Mouse (Mus musculus): ENCODE measurements around the gene Fzd10. TPM values are rescaled to one million over a fixed set of nuclear protein-coding genes. Genes with fewer than 3 reads are reported as not detected.

Gene Fzd10
- polyA plus RNA-seq, 1 experiment from 2014 or later, result 21.6 TPM

- Histone ChIP-seq H3K9ac (ENCODE audit: low read length) (no peak overlapping the region), H3K4me2 (ENCODE audit: low read depth) (no peak overlapping the region), H3K4me3 (ENCODE audit: low read depth, low read length) (no peak overlapping the region), H3K9me3 (ENCODE audit: control insufficient read depth, low read length) (no peaks in the 10 kb centered on the region), H3K27me3 (ENCODE audit: control insufficient read depth, insufficient read depth, low read length) (no peaks in the 10 kb centered on the region), H3K4me1 (ENCODE audit: control insufficient read depth, insufficient read depth, low read length) (peaks cover 8% of the 10 kb centered on the region; the same call in 1 of the 2 replicates), H3K27ac (ENCODE audit: low read depth, low read length) (no peak overlapping the region), H3K36me3 (ENCODE audit: control insufficient read depth, insufficient read depth, low read length) (no peaks in the 10 kb centered on the region)
- ATAC-seq (ENCODE audit: insufficient read depth, low FRiP score, low TSS enrichment) (no peak), DNase-seq (ENCODE audit: low spot score) (no peak)
- WGBS, result 74% methylated on average over 8 of the region's 8 CpGs
These were observed 28.9 kb upstream of the Fzd10 start for GRCm38 (mm10) chr5:128571706-128572105.

GRCm38 (mm10) chr5:128575997-128576579 lies 24.6 kb upstream of the Fzd10 start:
- 78% methylated on average over 9 of the region's 9 CpGs for WGBS
- Histone ChIP-seq H3K36me3 (ENCODE audit: control insufficient read depth, insufficient read depth, low read length) (no peaks in the 10 kb centered on the region), H3K4me2 (ENCODE audit: low read depth) (no peak overlapping the region), H3K4me3 (ENCODE audit: low read depth, low read length) (no peak overlapping the region), H3K4me1 (ENCODE audit: control insufficient read depth, insufficient read depth, low read length) (0 out of 2 replicates have a peak, but pooled peaks cover under 1% of the 10 kb centered on the region), H3K27me3 (ENCODE audit: control insufficient read depth, insufficient read depth, low read length) (no peaks in the 10 kb centered on the region), H3K9ac (ENCODE audit: low read length) (no peak overlapping the region), H3K27ac (ENCODE audit: low read depth, low read length) (no peak overlapping the region), H3K9me3 (ENCODE audit: control insufficient read depth, low read length) (no peaks in the 10 kb centered on the region)
- no peak for ATAC-seq (ENCODE audit: insufficient read depth, low FRiP score, low TSS enrichment)
- no peak for DNase-seq (ENCODE audit: low spot score)

DNA sequence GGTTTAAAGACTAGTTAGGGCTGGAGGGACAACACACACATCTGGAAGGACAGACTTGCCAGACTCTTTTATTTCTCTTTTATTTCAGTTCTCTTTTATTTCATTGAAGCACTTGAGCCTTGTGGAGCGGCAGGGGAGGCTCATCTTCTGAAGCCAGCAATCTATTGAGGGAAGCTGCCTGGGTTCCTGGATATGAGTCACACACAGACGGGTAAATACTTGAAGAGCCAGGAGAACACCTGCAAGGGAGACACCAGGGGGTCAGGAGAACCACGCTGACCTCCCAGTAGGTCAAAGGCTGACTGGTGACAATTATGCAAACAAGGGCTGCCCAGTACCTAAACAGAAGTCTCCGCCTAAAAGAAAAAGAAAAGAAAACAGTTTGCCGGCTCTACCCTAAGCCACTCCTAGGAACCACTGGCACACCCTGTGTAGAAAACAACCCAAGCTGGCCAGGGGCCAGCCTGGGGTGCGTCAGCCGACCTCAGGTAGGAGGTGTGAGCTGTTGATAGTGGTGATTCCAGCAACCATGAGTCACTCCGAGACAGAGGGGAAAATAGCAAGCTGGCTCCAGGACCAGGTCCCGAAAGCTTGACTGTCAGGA lies 21.5 kb upstream of the Fzd10 start:
- peaks cover 11% of the 10 kb centered on the region for H3K4me1 ChIP-seq (ENCODE audit: control insufficient read depth, insufficient read depth, low read length)
- no peak overlapping the region for H3K9ac ChIP-seq (ENCODE audit: low read length)

GRCm38 (mm10) chr5:128580931-128581330 lies 19.7 kb upstream of the Fzd10 start:
- ATAC-seq (ENCODE audit: insufficient read depth, low FRiP score, low TSS enrichment) (no peak), DNase-seq (ENCODE audit: low spot score) (no peak)
- Histone ChIP-seq H3K4me3 (ENCODE audit: low read depth, low read length) (no peak overlapping the region), H3K9me3 (ENCODE audit: control insufficient read depth, low read length) (no peaks in the 10 kb centered on the region), H3K27me3 (ENCODE audit: control insufficient read depth, insufficient read depth, low read length) (no peaks in the 10 kb centered on the region), H3K4me2 (ENCODE audit: low read depth) (no peak overlapping the region), H3K27ac (ENCODE audit: low read depth, low read length) (no peak overlapping the region), H3K9ac (ENCODE audit: low read length) (no peak overlapping the region), H3K4me1 (ENCODE audit: control insufficient read depth, insufficient read depth, low read length) (peaks cover 11% of the 10 kb centered on the region), H3K36me3 (ENCODE audit: control insufficient read depth, insufficient read depth, low read length) (no peaks in the 10 kb centered on the region)
- 60% methylated on average over 4 of the region's 4 CpGs for WGBS

More for the DNA sequence above, 21.5 kb upstream of the Fzd10 start:
- Histone ChIP-seq H3K27me3 (ENCODE audit: control insufficient read depth, insufficient read depth, low read length) (no peaks in the 10 kb centered on the region), H3K36me3 (ENCODE audit: control insufficient read depth, insufficient read depth, low read length) (no peaks in the 10 kb centered on the region), H3K4me2 (ENCODE audit: low read depth) (no peak overlapping the region), H3K27ac (ENCODE audit: low read depth, low read length) (no peak overlapping the region), H3K9me3 (ENCODE audit: control insufficient read depth, low read length) (no peaks in the 10 kb centered on the region), H3K4me3 (ENCODE audit: low read depth, low read length) (no peak overlapping the region)
- 34% methylated on average over 9 of the region's 9 CpGs for WGBS
- ATAC-seq (ENCODE audit: insufficient read depth, low FRiP score, low TSS enrichment) (no peak), DNase-seq (ENCODE audit: low spot score) (no peak)

DNA sequence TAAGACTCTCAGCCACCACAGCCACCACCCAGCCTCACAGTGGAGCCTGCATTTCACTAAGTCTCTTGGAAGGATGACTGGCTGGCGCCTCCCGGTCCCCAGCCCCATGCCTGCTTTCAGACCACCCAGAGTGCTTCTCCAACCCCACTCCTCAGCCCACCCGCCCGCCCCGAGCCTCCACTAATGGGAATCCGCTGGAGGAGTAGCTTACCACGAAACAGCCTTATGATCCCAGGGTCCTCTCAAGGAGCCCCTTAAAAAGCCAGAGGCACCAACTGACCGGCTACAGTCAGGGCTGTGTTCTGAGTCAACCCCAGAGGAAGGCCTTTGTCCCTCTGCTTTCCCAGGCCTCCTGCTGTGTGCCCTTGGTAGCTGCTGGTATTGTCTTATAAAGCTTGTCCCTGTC lies 19.1 kb upstream of the Fzd10 start:
- DNase-seq (ENCODE audit: low spot score) (no peak), ATAC-seq (ENCODE audit: insufficient read depth, low FRiP score, low TSS enrichment) (no peak; the same call in 1 of the 2 replicates)
- peaks cover 11% of the 10 kb centered on the region for H3K4me1 ChIP-seq (ENCODE audit: control insufficient read depth, insufficient read depth, low read length)
- no peaks in the 10 kb centered on the region for H3K36me3 ChIP-seq (ENCODE audit: control insufficient read depth, insufficient read depth, low read length)
- H3K27ac ChIP-seq (ENCODE audit: low read depth, low read length), result no peak overlapping the region
- 8% methylated on average over 8 of the region's 8 CpGs for WGBS
- peak overlapping the region; percentile 14; the same call in 1 of the 2 replicates for H3K9ac ChIP-seq (ENCODE audit: low read length)
- no peaks in the 10 kb centered on the region for H3K27me3 ChIP-seq (ENCODE audit: control insufficient read depth, insufficient read depth, low read length)
- H3K4me2 ChIP-seq (ENCODE audit: low read depth), result no peak overlapping the region
- H3K4me3 ChIP-seq (ENCODE audit: low read depth, low read length), result no peak overlapping the region
- no peaks in the 10 kb centered on the region for H3K9me3 ChIP-seq (ENCODE audit: control insufficient read depth, low read length)

DNA sequence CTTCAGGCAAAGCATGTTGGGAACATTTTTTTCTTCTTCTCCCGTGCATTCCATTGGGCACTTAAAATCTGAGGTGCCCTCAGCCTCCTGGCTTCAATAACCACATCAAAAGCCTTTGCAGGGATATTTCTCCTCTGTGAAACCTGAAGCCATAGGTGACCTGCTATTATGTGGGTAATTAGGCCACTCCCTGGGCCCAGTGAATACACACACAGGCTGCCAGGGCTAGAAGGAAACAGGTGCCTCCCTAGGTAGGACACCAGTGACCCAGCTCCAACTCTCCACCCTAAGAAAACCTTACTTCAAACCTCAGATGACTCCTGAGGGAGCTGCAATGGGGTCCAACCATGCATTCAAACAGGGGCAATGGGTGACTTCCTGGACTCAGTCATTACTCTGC lies 11.4 kb upstream of the Fzd10 start:
- WGBS, result 68% methylated on average over 1 of the region's 1 CpGs
- no peak for ATAC-seq (ENCODE audit: insufficient read depth, low FRiP score, low TSS enrichment)

GRCm38 (mm10) chr5:128593446-128593845 lies 7.2 kb upstream of the Fzd10 start:
- Histone ChIP-seq H3K27ac (ENCODE audit: low read depth, low read length) (no peak overlapping the region), H3K4me1 (ENCODE audit: control insufficient read depth, insufficient read depth, low read length) (peaks cover 25% of the 10 kb centered on the region), H3K27me3 (ENCODE audit: control insufficient read depth, insufficient read depth, low read length) (no peaks in the 10 kb centered on the region), H3K36me3 (ENCODE audit: control insufficient read depth, insufficient read depth, low read length) (no peaks in the 10 kb centered on the region), H3K4me3 (ENCODE audit: low read depth, low read length) (no peak overlapping the region), H3K4me2 (ENCODE audit: low read depth) (no peak overlapping the region), H3K9me3 (ENCODE audit: control insufficient read depth, low read length) (no peaks in the 10 kb centered on the region), H3K9ac (ENCODE audit: low read length) (no peak overlapping the region)
- no peak for ATAC-seq (ENCODE audit: insufficient read depth, low FRiP score, low TSS enrichment)
- no peak for DNase-seq (ENCODE audit: low spot score)
- WGBS, result 88% methylated on average over 13 of the region's 13 CpGs

More for the DNA sequence above, 11.4 kb upstream of the Fzd10 start:
- H3K27ac ChIP-seq (ENCODE audit: low read depth, low read length), result no peak overlapping the region
- H3K4me2 ChIP-seq (ENCODE audit: low read depth), result no peak overlapping the region
- DNase-seq (ENCODE audit: low spot score), result no peak
- no peaks in the 10 kb centered on the region for H3K9me3 ChIP-seq (ENCODE audit: control insufficient read depth, low read length)
- no peak overlapping the region for H3K9ac ChIP-seq (ENCODE audit: low read length)
- no peak overlapping the region for H3K4me3 ChIP-seq (ENCODE audit: low read depth, low read length)
- H3K4me1 ChIP-seq (ENCODE audit: control insufficient read depth, insufficient read depth, low read length), result no peaks in the 10 kb centered on the region
- no peaks in the 10 kb centered on the region for H3K27me3 ChIP-seq (ENCODE audit: control insufficient read depth, insufficient read depth, low read length)
- H3K36me3 ChIP-seq (ENCODE audit: control insufficient read depth, insufficient read depth, low read length), result no peaks in the 10 kb centered on the region

DNA sequence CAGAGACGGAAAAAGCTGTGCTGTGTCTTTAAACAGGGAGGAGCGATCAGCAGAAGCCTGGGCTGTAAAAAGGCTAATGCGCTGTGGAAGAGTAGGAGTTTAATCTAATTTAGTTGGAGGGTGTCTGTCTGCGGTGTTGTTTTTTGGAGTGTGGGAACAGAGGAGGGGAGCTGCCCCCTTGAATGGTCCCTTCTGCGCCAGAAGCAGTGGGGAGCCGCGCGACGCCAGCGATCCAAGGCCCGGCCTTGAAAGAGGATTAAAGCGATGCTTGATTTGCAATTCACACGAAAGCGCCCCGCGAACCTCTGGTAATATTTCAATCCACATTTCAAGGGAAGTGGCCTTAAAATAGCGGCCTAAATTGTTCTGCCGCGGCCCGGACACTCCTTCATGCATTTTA lies 3.8 kb upstream of the Fzd10 start:
- no peaks in the 10 kb centered on the region for H3K27me3 ChIP-seq (ENCODE audit: control insufficient read depth, insufficient read depth, low read length)
- ATAC-seq (ENCODE audit: insufficient read depth, low FRiP score, low TSS enrichment) (peak; percentile 31; the same call in 1 of the 2 replicates), DNase-seq (ENCODE audit: low spot score) (peak; percentile 81)
- H3K36me3 ChIP-seq (ENCODE audit: control insufficient read depth, insufficient read depth, low read length), result no peaks in the 10 kb centered on the region
- peak overlapping the region; percentile 23 for H3K4me3 ChIP-seq (ENCODE audit: low read depth, low read length)
- H3K27ac ChIP-seq (ENCODE audit: low read depth, low read length), result peak overlapping the region; percentile 75
- H3K9me3 ChIP-seq (ENCODE audit: control insufficient read depth, low read length), result no peaks in the 10 kb centered on the region
- peaks cover 28% of the 10 kb centered on the region for H3K4me1 ChIP-seq (ENCODE audit: control insufficient read depth, insufficient read depth, low read length)
- H3K4me2 ChIP-seq (ENCODE audit: low read depth), result peak overlapping the region; percentile 96
- H3K9ac ChIP-seq (ENCODE audit: low read length), result no peak overlapping the region; the same call in 1 of the 2 replicates
- under 1% methylated on average over 20 of the region's 20 CpGs for WGBS

GRCm38 (mm10) chr5:128597381-128597780 lies 3.3 kb upstream of the Fzd10 start:
- DNase-seq (ENCODE audit: low spot score), result no peak
- Histone ChIP-seq H3K9me3 (ENCODE audit: control insufficient read depth, low read length) (no peaks in the 10 kb centered on the region), H3K4me2 (ENCODE audit: low read depth) (peak overlapping the region; percentile 96), H3K27me3 (ENCODE audit: control insufficient read depth, insufficient read depth, low read length) (no peaks in the 10 kb centered on the region), H3K4me1 (ENCODE audit: control insufficient read depth, insufficient read depth, low read length) (peaks cover 29% of the 10 kb centered on the region), H3K27ac (ENCODE audit: low read depth, low read length) (peak overlapping the region; percentile 75), H3K9ac (ENCODE audit: low read length) (no peak overlapping the region; the same call in 1 of the 2 replicates), H3K36me3 (ENCODE audit: control insufficient read depth, insufficient read depth, low read length) (no peaks in the 10 kb centered on the region), H3K4me3 (ENCODE audit: low read depth, low read length) (peak overlapping the region; percentile 23)
- ATAC-seq (ENCODE audit: insufficient read depth, low FRiP score, low TSS enrichment), result no peak
- 9% methylated on average over 4 of the region's 4 CpGs for WGBS
